Mouse (Mus musculus) midbrain, embryonic 11.5 days (tissue): Measurements from ENCODE around the gene Ubtd2. TPM values are rescaled to one million over a fixed set of nuclear protein-coding genes. Genes with fewer than 3 reads are reported as not detected.
"Not testable (repeated sequence)": the region's sequence is repeated elsewhere in the genome, so short reads cannot be mapped to it uniquely, and the experiment has no call there.

Experiments
- ATAC-seq: fragments of 200-750 bp; cut with Nextera tagmentation; 2 replicates; pipeline ENCODE4 v1.8.0; 2017; ENCODE audit warnings: moderate TSS enrichment, moderate library complexity; ENCODE audit not compliant: low FRiP score
- DNase-seq: peaks from one replicate; pipeline ENCODE4 v3.0.0; 2015; ENCODE audit warnings: low spot score; ENCODE audit errors: missing footprints
- H3K27ac ChIP-seq: fragments of 300-500 bp; sonication (generic); 2 replicates; pipeline ENCODE4 v1.5.1; 2014; ENCODE audit warnings: low read depth, low read length
- H3K27me3 ChIP-seq: fragments of 300-500 bp; sonication (generic); 2 replicates; pipeline ENCODE4 v1.6.1; 2014; ENCODE audit warnings: mild to moderate bottlenecking, low read length, moderate library complexity, mixed read lengths; ENCODE audit not compliant: control insufficient read depth, insufficient read depth
- H3K36me3 ChIP-seq: fragments of 300-500 bp; sonication (generic); 2 replicates; pipeline ENCODE4 v1.6.1; 2014; ENCODE audit warnings: mild to moderate bottlenecking, low read length, moderate library complexity, mixed read lengths; ENCODE audit not compliant: control insufficient read depth, insufficient read depth
- H3K4me1 ChIP-seq: fragments of 300-500 bp; sonication (generic); 2 replicates; pipeline ENCODE4 v1.6.1; 2014; ENCODE audit warnings: low read length; ENCODE audit not compliant: control insufficient read depth, insufficient read depth
- H3K4me2 ChIP-seq: fragments of 300-500 bp; sonication (generic); 2 replicates; pipeline ENCODE4 v1.6.1; 2014; ENCODE audit warnings: mild to moderate bottlenecking, moderate library complexity
- H3K4me3 ChIP-seq: fragments of 300-500 bp; sonication (generic); 2 replicates; pipeline ENCODE4 v1.5.1; 2014; ENCODE audit warnings: low read depth, low read length
- H3K9ac ChIP-seq: fragments of 300-500 bp; sonication (generic); 2 replicates; pipeline ENCODE4 v1.6.1; 2014; ENCODE audit warnings: low read length
- H3K9me3 ChIP-seq: fragments of 300-500 bp; sonication (generic); 2 replicates; pipeline ENCODE4 v1.6.1; 2016; ENCODE audit warnings: low read length; ENCODE audit not compliant: control insufficient read depth
- WGBS: fragments of 180-500 bp; shearing (Covaris S2); extraction: QIAGEN DNeasy Blood & Tissue Kit; methylation state at CpG from one replicate; pipeline ENCODE4 v1.1.7; 2014; 5-methylcytosine and 5-hydroxymethylcytosine counted together
- polyA plus RNA-seq: library from polyadenylated mRNA; unstranded; fragments of >200 nt; fragmentation: Nextera tagmentation; extraction: Ambion mirVana; gene quantifications from 2 replicates; pipeline ENCODE4 v1.2.1, GENCODE M21; 2014

Ubtd2 gene
- polyA plus RNA-seq, 1 experiment from 2014 or later: 71.6 TPM

GRCm38 (mm10) chr11:32503711-32504110 is 48.5 kb downstream of the Ubtd2 start:
- no peaks in the 10 kb centered on the region for H3K9me3 ChIP-seq
- no peaks in the 10 kb centered on the region for H3K4me1 ChIP-seq
- H3K4me2 ChIP-seq: no peak overlapping the region
- no peak overlapping the region for H3K4me3 ChIP-seq
- no peaks in the 10 kb centered on the region for H3K27me3 ChIP-seq
- H3K36me3 ChIP-seq: no peaks in the 10 kb centered on the region; the same call in 1 of the 2 replicates
- H3K9ac ChIP-seq: no peak overlapping the region
- H3K27ac ChIP-seq: no peak overlapping the region
- DNase-seq (peak; percentile 81), ATAC-seq (no peak)
- WGBS: 98% methylated on average over 2 of the region's 2 CpGs

- Histone ChIP-seq H3K4me2 (no peak overlapping the region), H3K4me3 (no peak overlapping the region), H3K9me3 (no peaks in the 10 kb centered on the region), H3K27me3 (no peaks in the 10 kb centered on the region), H3K27ac (no peak overlapping the region), H3K4me1 (no peaks in the 10 kb centered on the region), H3K9ac (no peak overlapping the region), H3K36me3 (no peaks in the 10 kb centered on the region; the same call in 1 of the 2 replicates)
- DNase-seq (peak; percentile 79), ATAC-seq (no peak)
- 86% methylated on average over 7 of the region's 7 CpGs for WGBS
Measured at GRCm38 (mm10) chr11:32505091-32505739, 50.0 kb downstream of the Ubtd2 start.

- 73% methylated on average over 1 of the region's 1 CpGs for WGBS
- ATAC-seq: no peak
- H3K4me2 ChIP-seq: no peak overlapping the region
Measured at GRCm38 (mm10) chr11:32510930-32511329, 55.8 kb downstream of the Ubtd2 start.

DNA sequence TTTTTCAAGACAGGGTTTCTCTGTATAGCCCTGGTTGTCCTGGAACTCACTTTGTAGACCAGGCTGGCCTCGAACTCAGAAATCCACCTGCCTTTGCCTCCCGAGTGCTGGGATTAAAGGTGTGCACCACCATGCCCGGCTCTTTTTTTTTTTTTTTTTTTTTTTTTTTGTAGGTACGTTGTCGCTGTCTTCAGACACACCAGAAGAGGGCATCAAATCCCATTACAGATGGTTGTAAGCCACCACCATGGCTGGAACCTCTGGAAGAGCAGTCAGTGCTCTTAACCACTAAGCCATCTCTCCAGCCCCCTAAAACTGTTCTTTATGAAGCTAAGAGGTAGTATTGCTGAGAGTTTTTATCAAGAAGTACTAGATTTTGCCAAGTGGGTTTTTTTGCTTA is 59.7 kb downstream of the Ubtd2 start:
- H3K27me3 ChIP-seq, H3K4me2 ChIP-seq, H3K4me1 ChIP-seq, H3K9ac ChIP-seq, H3K4me3 ChIP-seq, H3K9me3 ChIP-seq, H3K27ac ChIP-seq, ATAC-seq, H3K36me3 ChIP-seq: not testable (repeated sequence)
- 93% methylated on average over 4 of the region's 5 CpGs for WGBS
- DNase-seq: peak; percentile 33

More at GRCm38 (mm10) chr11:32510930-32511329, 55.8 kb downstream of the Ubtd2 start:
- no peaks in the 10 kb centered on the region; the same call in 1 of the 2 replicates for H3K36me3 ChIP-seq
- H3K9ac ChIP-seq: no peak overlapping the region
- H3K9me3 ChIP-seq: no peaks in the 10 kb centered on the region
- H3K27me3 ChIP-seq: no peaks in the 10 kb centered on the region
- no peaks in the 10 kb centered on the region for H3K4me1 ChIP-seq
- H3K4me3 ChIP-seq: no peak overlapping the region
- H3K27ac ChIP-seq: no peak overlapping the region
- DNase-seq: no peak

DNA sequence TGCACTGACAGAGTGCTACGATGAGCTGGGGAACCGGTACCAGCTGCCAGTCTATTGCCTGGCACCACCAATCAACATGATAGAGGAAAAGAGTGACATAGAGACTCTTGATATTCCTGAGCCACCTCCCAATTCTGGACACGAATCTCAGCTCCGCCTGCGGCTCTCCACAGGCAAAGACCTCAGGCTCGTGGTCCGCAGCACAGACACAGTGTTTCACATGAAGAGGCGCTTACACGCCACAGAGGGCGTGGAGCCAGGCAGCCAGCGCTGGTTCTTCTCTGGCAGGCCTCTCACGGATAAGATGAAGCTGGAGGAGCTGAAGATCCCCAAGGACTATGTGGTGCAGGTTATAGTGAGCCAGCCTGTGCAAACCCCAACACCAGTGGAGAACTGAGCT is 60.9 kb downstream of the Ubtd2 start:
- H3K4me2 ChIP-seq: no peak overlapping the region
- no peaks in the 10 kb centered on the region for H3K27me3 ChIP-seq
- no peaks in the 10 kb centered on the region for H3K4me1 ChIP-seq
- H3K4me3 ChIP-seq: no peak overlapping the region
- 92% methylated on average over 12 of the region's 12 CpGs for WGBS
- H3K9me3 ChIP-seq: no peaks in the 10 kb centered on the region
- DNase-seq: peak; percentile 26
- no peak for ATAC-seq
- H3K9ac ChIP-seq: no peak overlapping the region
- no peak overlapping the region for H3K27ac ChIP-seq
- H3K36me3 ChIP-seq: peaks cover 3% of the 10 kb centered on the region; the same call in 1 of the 2 replicates

DNA sequence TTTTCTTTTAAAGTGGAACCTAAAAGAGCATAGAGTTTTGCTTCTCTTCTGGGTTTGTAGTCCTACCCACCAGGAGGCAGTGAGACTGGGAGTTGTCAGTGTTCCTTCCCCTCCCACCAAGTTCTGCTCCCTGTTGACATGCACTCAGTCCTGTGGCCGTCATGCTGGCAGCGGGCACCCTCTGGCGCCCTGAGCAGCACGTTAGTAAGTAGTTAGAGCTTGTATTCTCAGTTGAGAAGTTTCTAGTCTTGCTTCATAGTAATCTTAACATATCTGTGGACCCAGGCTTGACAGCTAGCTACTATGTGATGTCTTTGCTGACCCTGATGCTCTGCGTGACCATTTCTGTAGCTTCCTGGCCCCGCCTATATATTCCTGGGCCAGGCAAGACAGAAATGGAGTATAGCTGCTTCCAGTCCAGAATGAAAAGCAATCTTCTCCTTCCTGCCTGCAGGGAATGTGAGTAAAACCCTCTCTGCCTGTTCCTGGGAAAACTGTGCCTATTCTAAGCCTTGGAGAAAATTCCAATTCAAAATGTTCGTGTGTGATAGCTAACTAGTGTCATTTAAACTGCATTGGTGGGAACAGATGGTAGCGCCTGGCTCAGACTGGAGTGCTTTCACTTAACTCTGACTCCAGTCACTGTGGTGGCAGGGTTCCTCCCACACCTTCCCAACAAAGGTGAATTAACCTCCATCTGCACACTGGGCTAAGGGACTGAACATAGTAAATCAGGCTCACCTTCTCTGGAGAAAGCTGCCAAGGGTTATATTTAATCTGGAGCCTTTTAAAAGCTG is 61.9 kb downstream of the Ubtd2 start:
- 92% methylated on average over 8 of the region's 8 CpGs for WGBS
- Histone ChIP-seq H3K36me3 (peaks cover 3% of the 10 kb centered on the region; the same call in 1 of the 2 replicates), H3K9me3 (no peaks in the 10 kb centered on the region), H3K27me3 (no peaks in the 10 kb centered on the region), H3K4me2 (no peak overlapping the region), H3K27ac (no peak overlapping the region), H3K9ac (no peak overlapping the region), H3K4me1 (no peaks in the 10 kb centered on the region), H3K4me3 (no peak overlapping the region)
- no peak for ATAC-seq
- no peak for DNase-seq

- DNase-seq: no peak
Measured at GRCm38 (mm10) chr11:32518770-32519169, 63.6 kb downstream of the Ubtd2 start.

DNA sequence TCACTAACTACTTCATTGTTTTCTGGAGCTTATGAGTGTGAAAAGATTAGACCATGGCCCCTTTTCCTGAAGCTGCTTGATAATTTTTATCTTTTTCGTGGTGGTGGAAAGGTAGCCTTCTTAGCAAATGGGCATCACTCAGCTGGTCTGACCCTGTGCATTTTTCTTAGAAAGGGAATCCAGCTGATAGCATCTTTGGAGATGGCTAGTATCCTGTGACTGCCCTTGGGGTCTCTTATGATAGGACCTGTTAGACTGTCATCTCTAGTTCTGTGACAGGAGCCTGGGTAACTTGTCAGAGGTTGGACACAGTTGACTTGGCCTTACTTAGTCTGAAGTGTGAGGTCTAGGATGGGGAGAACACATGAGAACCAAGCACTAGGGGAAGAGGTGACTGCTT is 64.2 kb downstream of the Ubtd2 start:
- Histone ChIP-seq H3K4me1 (no peaks in the 10 kb centered on the region), H3K27me3 (no peaks in the 10 kb centered on the region), H3K27ac (no peak overlapping the region), H3K9me3 (no peaks in the 10 kb centered on the region), H3K4me2 (no peak overlapping the region), H3K36me3 (peaks cover 3% of the 10 kb centered on the region; the same call in 1 of the 2 replicates), H3K9ac (no peak overlapping the region), H3K4me3 (no peak overlapping the region)
- DNase-seq (no peak), ATAC-seq (no peak)
- WGBS: 90% methylated on average over 1 of the region's 1 CpGs

More at GRCm38 (mm10) chr11:32518770-32519169, 63.6 kb downstream of the Ubtd2 start:
- WGBS: 93% methylated on average over 4 of the region's 4 CpGs
- Histone ChIP-seq H3K36me3 (peaks cover 3% of the 10 kb centered on the region; the same call in 1 of the 2 replicates), H3K4me3 (no peak overlapping the region), H3K4me2 (no peak overlapping the region), H3K9ac (no peak overlapping the region), H3K27ac (no peak overlapping the region), H3K27me3 (no peaks in the 10 kb centered on the region), H3K4me1 (no peaks in the 10 kb centered on the region), H3K9me3 (no peaks in the 10 kb centered on the region)
- no peak for ATAC-seq

GRCm38 (mm10) chr11:32521246-32521645 is 66.1 kb downstream of the Ubtd2 start:
- no peaks in the 10 kb centered on the region for H3K4me1 ChIP-seq
- no peak for ATAC-seq
- no peak overlapping the region for H3K4me3 ChIP-seq
- no peak overlapping the region for H3K9ac ChIP-seq
- H3K4me2 ChIP-seq: no peak overlapping the region
- no peak for DNase-seq
- no peak overlapping the region for H3K27ac ChIP-seq
- no peaks in the 10 kb centered on the region for H3K27me3 ChIP-seq
- peaks cover 3% of the 10 kb centered on the region; the same call in 1 of the 2 replicates for H3K36me3 ChIP-seq
- WGBS: 86% methylated on average over 2 of the region's 2 CpGs
- no peaks in the 10 kb centered on the region for H3K9me3 ChIP-seq
